Mouse (Mus musculus): ENCODE data around the gene Utp18. TPM values are rescaled to one million over a fixed set of nuclear protein-coding genes. Genes with fewer than 3 reads are reported as not detected.

Utp18 gene
- polyA plus RNA-seq (2017; shearing (Covaris generic)) = 58.7 TPM

GRCm38 (mm10) chr11:93885572-93886410 is at the start of gene Utp18, which contains the start of gene Mbtd1:
Gene Utp18, minus strand, starts transcription at chr11:93885766.
Gene Mbtd1, plus strand, starts transcription at chr11:93885852.

Other genes starting within 250 kb of the Utp18 start
- 39.5 TPM for gene Mbtd1, start 86 bp upstream of the Utp18 start, polyA plus RNA-seq (2017; shearing (Covaris generic))
- gene Nme2, start 70.5 kb upstream of the Utp18 start, polyA plus RNA-seq (2017; shearing (Covaris generic)) = 180 TPM
- gene Gm20390, start 82.5 kb upstream of the Utp18 start, polyA plus RNA-seq (2017; shearing (Covaris generic)) = 155 TPM
- gene Nme1, start 82.8 kb upstream of the Utp18 start, polyA plus RNA-seq (2017; shearing (Covaris generic)) = 73.0 TPM
- 136 TPM for gene Spag9, start 110.3 kb upstream of the Utp18 start, polyA plus RNA-seq (2017; shearing (Covaris generic))

Data from effector memory CD4-positive, alpha-beta T cell, adult 7 months (primary cell).